Comparison of ENCODE assay signal across 8 mouse cellular contexts in genomic region chr17:51177923-51178322, GRCm38 (mm10). TPM values are rescaled to one million over a fixed set of nuclear protein-coding genes. Genes with fewer than 3 reads are reported as not detected.
DNase-seq lines count a peak whose midpoint lies in the region; ATAC-seq and TF ChIP-seq lines count a peak whose summit lies in the region.

No protein-coding gene starts in this region.

- H3K9me3 ChIP-seq in ES-Bruce4 (replicated peaks; ENCODE audit: control insufficient read depth, insufficient read depth, low read length, poor library complexity, severe bottlenecking), result no peaks in the 10 kb centered on the region
- no peaks in the 10 kb centered on the region for H3K9me3 ChIP-seq in forebrain, postnatal 0 days (ENCODE audit: low read length)
- no peaks in the 10 kb centered on the region for H3K9me3 ChIP-seq in limb, embryonic 15.5 days
- no peaks in the 10 kb centered on the region for H3K9me3 ChIP-seq in stomach, embryonic 15.5 days

- peak overlapping the region; percentile 44 for H3K4me3 ChIP-seq in ES-Bruce4 (ENCODE audit: low read depth, low read length)
- peak overlapping the region; percentile 75 for H3K4me3 ChIP-seq in forebrain, postnatal 0 days (ENCODE audit: low read depth, low read length)
- peak overlapping the region; percentile 84 for H3K4me3 ChIP-seq in limb, embryonic 15.5 days
- H3K4me3 ChIP-seq in stomach, embryonic 15.5 days (replicated peaks), result peak overlapping the region; percentile 80

- TF ChIP-seq CTCF in ES-Bruce4 (IDR thresholded peaks at IDR 0.05; ENCODE audit: low read depth, low read length), result no peak
- TF ChIP-seq CTCF in forebrain, postnatal 0 days (IDR thresholded peaks at IDR 0.05; ENCODE audit: low read depth), result no peak

- H3K4me1 ChIP-seq in ES-Bruce4 (ENCODE audit: control insufficient read depth, insufficient read depth, low read length), result no peaks in the 10 kb centered on the region
- peaks cover 7% of the 10 kb centered on the region for H3K4me1 ChIP-seq in forebrain, postnatal 0 days (ENCODE audit: insufficient read depth)
- peaks cover 6% of the 10 kb centered on the region; the same call in 1 of the 2 replicates for H3K4me1 ChIP-seq in limb, embryonic 15.5 days
- H3K4me1 ChIP-seq in stomach, embryonic 15.5 days, result peaks cover 4% of the 10 kb centered on the region; the same call in 1 of the 2 replicates

- TF ChIP-seq POLR2A in ES-Bruce4 (IDR thresholded peaks at IDR 0.05; ENCODE audit: insufficient read depth, low read length), result no peak

- peak overlapping the region; percentile 68 for H3K4me2 ChIP-seq in forebrain, postnatal 0 days (ENCODE audit: low read depth)
- peak overlapping the region; percentile 68 for H3K4me2 ChIP-seq in limb, embryonic 15.5 days
- H3K4me2 ChIP-seq in stomach, embryonic 15.5 days, result peak overlapping the region; percentile 75

- WGBS in forebrain, postnatal 0 days, result 50% methylated on average over 6 of the region's 6 CpGs
- WGBS in limb, embryonic 15.5 days, result 47% methylated on average over 6 of the region's 6 CpGs
- WGBS in stomach, embryonic 15.5 days, result 44% methylated on average over 6 of the region's 6 CpGs

- peak; percentile 9 for DNase-seq in embryo, embryonic 11 days
- no peak for DNase-seq in embryo, embryonic 10.5 days (ENCODE audit: low spot score)
- DNase-seq in forebrain, postnatal 0 days, result no peak
- DNase-seq in thymus, postnatal 4 days, result no peak
- DNase-seq in testis, postnatal 10 days (ENCODE audit: low spot score), result no peak

- H3K27me3 ChIP-seq in ES-Bruce4 (ENCODE audit: control insufficient read depth, insufficient read depth, low read length, poor library complexity, severe bottlenecking), result no peaks in the 10 kb centered on the region; the same call in 1 of the 2 replicates
- H3K27me3 ChIP-seq in forebrain, postnatal 0 days (ENCODE audit: insufficient read depth, low read length), result no peaks in the 10 kb centered on the region
- H3K27me3 ChIP-seq in limb, embryonic 15.5 days, result no peaks in the 10 kb centered on the region
- H3K27me3 ChIP-seq in stomach, embryonic 15.5 days (replicated peaks), result no peaks in the 10 kb centered on the region

- peak overlapping the region; percentile 91 for H3K9ac ChIP-seq in ES-Bruce4 (ENCODE audit: low read depth, poor library complexity, severe bottlenecking)
- peak overlapping the region; percentile 92 for H3K9ac ChIP-seq in forebrain, postnatal 0 days
- H3K9ac ChIP-seq in limb, embryonic 15.5 days, result peak overlapping the region; percentile 95; the same call in 1 of the 2 replicates
- H3K9ac ChIP-seq in stomach, embryonic 15.5 days, result peak overlapping the region; percentile 92; the same call in 1 of the 2 replicates

- no peaks in the 10 kb centered on the region for H3K36me3 ChIP-seq in ES-Bruce4 (ENCODE audit: control insufficient read depth, insufficient read depth, low read length, poor library complexity, severe bottlenecking)
- H3K36me3 ChIP-seq in forebrain, postnatal 0 days (ENCODE audit: insufficient read depth), result no peaks in the 10 kb centered on the region
- no peaks in the 10 kb centered on the region for H3K36me3 ChIP-seq in limb, embryonic 15.5 days
- H3K36me3 ChIP-seq in stomach, embryonic 15.5 days, result no peaks in the 10 kb centered on the region

- no peak for TF ChIP-seq EP300 in ES-Bruce4 (IDR thresholded peaks at IDR 0.05; ENCODE audit: insufficient read depth, low read depth, low read length)

- ATAC-seq in forebrain, postnatal 0 days, result no peak
- ATAC-seq in limb, embryonic 15.5 days (ENCODE audit: insufficient number of reproducible peaks, low FRiP score, low TSS enrichment, low read depth), result no peak
- ATAC-seq in stomach, embryonic 15.5 days (ENCODE audit: insufficient read depth, low FRiP score, low read depth), result no peak

- H3K27ac ChIP-seq in ES-Bruce4 (ENCODE audit: insufficient read depth, low read length), result no peak overlapping the region
- H3K27ac ChIP-seq in forebrain, postnatal 0 days (ENCODE audit: low read depth, low read length), result no peak overlapping the region; the same call in 1 of the 2 replicates
- H3K27ac ChIP-seq in limb, embryonic 15.5 days, result peak overlapping the region; percentile 98
- peak overlapping the region; percentile 99; the same call in 1 of the 2 replicates for H3K27ac ChIP-seq in stomach, embryonic 15.5 days

RNA-seq across cellular contexts. Expression of gene Tbc1d5, which starts 1.2 kb away (rescaled TPM):
- 16.4 and 20.0 TPM in 2 replicates for polyA plus RNA-seq in ES-Bruce4 (2011; ENCODE audit: insufficient read depth, insufficient read length, low read depth, missing spikeins)
- total RNA-seq in forebrain, postnatal 0 days (2014; rRNA removed), result 14.0 and 20.2 TPM in 2 replicates
- 5.9 and 7.3 TPM in 2 replicates for polyA plus RNA-seq in forebrain, postnatal 0 days (2015; fragmentation: Nextera tagmentation; extraction: Ambion mirVana)
- polyA plus RNA-seq in limb, embryonic 15.5 days (2015; fragmentation: Nextera tagmentation; extraction: Ambion mirVana), result 9.6 and 9.8 TPM in 2 replicates
- 9.9 and 11.2 TPM in 2 replicates for polyA plus RNA-seq in stomach, embryonic 15.5 days (2015; fragmentation: Nextera tagmentation; extraction: Ambion mirVana)

Comparison
In these comparisons a context has a peak if more than half of its experiments do, and no peak if none do; other contexts are left out.
1. H3K27ac ChIP-seq: peak in limb, embryonic 15.5 days (single experiment) and stomach, embryonic 15.5 days (single experiment); none in ES-Bruce4 (single experiment) and forebrain, postnatal 0 days (single experiment).
2. Peak in every context shown above with its lines, with median percentiles within 50 percentile points of each other: H3K4me3 ChIP-seq, H3K9ac ChIP-seq and H3K4me2 ChIP-seq.